Mouse (Mus musculus) stomach, postnatal 0 days (tissue): ENCODE results near the gene Ddx39b.

ENCODE experiments used
- CTCF ChIP-seq: IDR thresholded peaks from 2 replicates; pipeline ENCODE4 v1.5.1; 2016; ENCODE audit warnings: antibody characterized with exemption, low read depth, mild to moderate bottlenecking, moderate library complexity
- EP300 ChIP-seq: optimal IDR thresholded peaks from 2 replicates; pipeline ENCODE3; 2016; ENCODE audit warnings: antibody characterized with exemption

GRCm38 (mm10) chr17:35267399-35268086 is 26.0 kb downstream of the Ddx39b start:
- TF ChIP-seq CTCF (no peak), EP300 (no peak)
